Mouse (Mus musculus) macrophage (primary cell): ENCODE measurements around the gene Olfr156. TPM values are rescaled to one million over a fixed set of nuclear protein-coding genes. Genes with fewer than 3 reads are reported as not detected.

ENCODE experiments used
- H3K27ac ChIP-seq: fragments of 350-480 bp; formaldehyde crosslinking; 2 replicates; pipeline ENCODE4 v1.9.0; 2021
- H3K36me3 ChIP-seq: fragments of 350-480 bp; formaldehyde crosslinking; 2 replicates; pipeline ENCODE4 v1.9.0; 2021; ENCODE audit errors: inconsistent target
- H3K4me3 ChIP-seq: fragments of 350-480 bp; formaldehyde crosslinking; 2 replicates; pipeline ENCODE4 v1.9.0; 2021; ENCODE audit errors: inconsistent target
- H3K79me2 ChIP-seq: fragments of 350-480 bp; formaldehyde crosslinking; 2 replicates; pipeline ENCODE4 v1.9.0; 2021; ENCODE audit errors: inconsistent target
- WGBS: methylation state at CpG from one replicate; pipeline ENCODE4 v1.1.7; 2026; ENCODE audit warnings: inconsistent platforms; ENCODE audit not compliant: missing documents; 5-methylcytosine and 5-hydroxymethylcytosine counted together
- polyA plus RNA-seq: library from polyadenylated mRNA; stranded (reverse); fragments of 250-400 nt; gene quantifications from 3 replicates; pipeline ENCODE4 v1.2.4, GENCODE M21; 2018; ENCODE audit warnings: inconsistent platforms
- total RNA-seq, 78 experiments: library from RNA; depleted of rRNA; stranded (reverse); fragments of 250-400 nt; gene quantifications; 1 replicate in 9 of 78; 2 replicates in 24 of 78; 3 replicates in 43 of 78; 4 replicates in 2 of 78; pipeline ENCODE4 v1.2.4; 2018; ENCODE audit warnings: inconsistent platforms in 56 of 78

Gene Olfr156
- not detected for total RNA-seq (2018; cell fraction: chromatin; rRNA removed)
- total RNA-seq (2018; cell fraction: cytosol; rRNA removed) = not detected
- not detected for total RNA-seq (2018; cell fraction: nucleus; rRNA removed)
- polyA plus RNA-seq = not detected in 3 replicates

GRCm38 (mm10) chr4:43823845-43824337, at the start of gene Olfr156:
Olfr156 (minus strand) TSS chr4:43823895.
- WGBS = 44% methylated on average over 7 of the region's 7 CpGs
- H3K4me3 ChIP-seq = no peak within 1 kb of the TSS

GRCm38 (mm10) chr4:43869821-43870220, 46.1 kb upstream of the Olfr156 start:
- H3K36me3 ChIP-seq = no peaks in the 10 kb centered on the region
- 87% methylated on average over 10 of the region's 10 CpGs for WGBS
- H3K27ac ChIP-seq = no peak overlapping the region
- no peak overlapping the region for H3K4me3 ChIP-seq
- H3K79me2 ChIP-seq = no peaks in the 10 kb centered on the region

More at GRCm38 (mm10) chr4:43823845-43824337, at the start of gene Olfr156:
- Histone ChIP-seq H3K27ac (no peak within 1 kb of the TSS), H3K36me3 (no peaks in the 10 kb centered on the region), H3K79me2 (no peaks in the 10 kb centered on the region)

GRCm38 (mm10) chr4:43863298-43863697, 39.6 kb upstream of the Olfr156 start:
- WGBS = 74% methylated on average over 4 of the region's 4 CpGs
- H3K27ac ChIP-seq = no peak overlapping the region
- H3K79me2 ChIP-seq = no peaks in the 10 kb centered on the region
- H3K36me3 ChIP-seq = no peaks in the 10 kb centered on the region
- H3K4me3 ChIP-seq = no peak overlapping the region

GRCm38 (mm10) chr4:43860744-43861519, 37.2 kb upstream of the Olfr156 start:
- H3K4me3 ChIP-seq = no peak overlapping the region
- H3K79me2 ChIP-seq = no peaks in the 10 kb centered on the region
- 29% methylated on average over 14 of the region's 14 CpGs for WGBS
- H3K36me3 ChIP-seq = no peaks in the 10 kb centered on the region
- H3K27ac ChIP-seq = no peak overlapping the region

GRCm38 (mm10) chr4:43859886-43860285, 36.2 kb upstream of the Olfr156 start:
- Histone ChIP-seq H3K4me3 (no peak overlapping the region), H3K79me2 (no peaks in the 10 kb centered on the region), H3K27ac (no peak overlapping the region), H3K36me3 (no peaks in the 10 kb centered on the region)
- 94% methylated on average over 10 of the region's 10 CpGs for WGBS

- no peak overlapping the region for H3K4me3 ChIP-seq
- no peaks in the 10 kb centered on the region for H3K79me2 ChIP-seq
- no peak overlapping the region for H3K27ac ChIP-seq
- WGBS = 65% methylated on average over 8 of the region's 8 CpGs
- no peaks in the 10 kb centered on the region for H3K36me3 ChIP-seq
Measured at GRCm38 (mm10) chr4:43854101-43854500, 30.4 kb upstream of the Olfr156 start.

GRCm38 (mm10) chr4:43851265-43851664, 27.6 kb upstream of the Olfr156 start, which contains the start of gene Olfr155:
Olfr155 (plus strand) TSS chr4:43851565.
- H3K4me3 ChIP-seq = no peak within 1 kb of the TSS
- no peaks in the 10 kb centered on the region for H3K36me3 ChIP-seq
- WGBS = 97% methylated on average over 6 of the region's 6 CpGs
- H3K27ac ChIP-seq = no peak within 1 kb of the TSS
- no peaks in the 10 kb centered on the region for H3K79me2 ChIP-seq

- H3K27ac ChIP-seq = no peak within 1 kb of the TSS
- WGBS = 88% methylated on average over 1 of the region's 1 CpGs
- no peak within 1 kb of the TSS for H3K4me3 ChIP-seq
- H3K79me2 ChIP-seq = no peaks in the 10 kb centered on the region
- no peaks in the 10 kb centered on the region for H3K36me3 ChIP-seq
Measured at GRCm38 (mm10) chr4:43840101-43840500, 16.4 kb upstream of the Olfr156 start, which contains the start of gene Olfr157. Olfr157 (minus strand) TSS chr4:43840201.

GRCm38 (mm10) chr4:43838326-43838725, 14.6 kb upstream of the Olfr156 start:
- no peaks in the 10 kb centered on the region for H3K36me3 ChIP-seq
- H3K27ac ChIP-seq = no peak overlapping the region
- no peaks in the 10 kb centered on the region for H3K79me2 ChIP-seq
- 89% methylated on average over 3 of the region's 3 CpGs for WGBS
- no peak overlapping the region for H3K4me3 ChIP-seq

- Histone ChIP-seq H3K4me3 (no peak overlapping the region), H3K36me3 (no peaks in the 10 kb centered on the region), H3K79me2 (no peaks in the 10 kb centered on the region), H3K27ac (no peak overlapping the region)
- WGBS = 66% methylated on average over 4 of the region's 4 CpGs
Measured at GRCm38 (mm10) chr4:43834749-43835148, 11.1 kb upstream of the Olfr156 start.

GRCm38 (mm10) chr4:43833752-43834151, 10.1 kb upstream of the Olfr156 start:
- Histone ChIP-seq H3K27ac (no peak overlapping the region), H3K36me3 (no peaks in the 10 kb centered on the region), H3K79me2 (no peaks in the 10 kb centered on the region), H3K4me3 (no peak overlapping the region)
- WGBS = 79% methylated on average over 4 of the region's 5 CpGs

GRCm38 (mm10) chr4:43832031-43832430, 8.3 kb upstream of the Olfr156 start:
- Histone ChIP-seq H3K36me3 (no peaks in the 10 kb centered on the region), H3K27ac (no peak overlapping the region), H3K4me3 (no peak overlapping the region), H3K79me2 (no peaks in the 10 kb centered on the region)
- 75% methylated on average over 5 of the region's 5 CpGs for WGBS

GRCm38 (mm10) chr4:43828806-43829205, 5.1 kb upstream of the Olfr156 start:
- Histone ChIP-seq H3K36me3 (no peaks in the 10 kb centered on the region), H3K79me2 (no peaks in the 10 kb centered on the region), H3K27ac (no peak overlapping the region), H3K4me3 (no peak overlapping the region)
- WGBS = 88% methylated on average over 4 of the region's 4 CpGs

- Histone ChIP-seq H3K27ac (no peak overlapping the region), H3K36me3 (no peaks in the 10 kb centered on the region), H3K79me2 (no peaks in the 10 kb centered on the region), H3K4me3 (no peak overlapping the region)
- WGBS = 74% methylated on average over 13 of the region's 13 CpGs
Measured at GRCm38 (mm10) chr4:43822896-43823550, 672 bp downstream of the Olfr156 start.

GRCm38 (mm10) chr4:43798936-43799335, 24.8 kb downstream of the Olfr156 start:
- H3K27ac ChIP-seq = no peak overlapping the region
- H3K4me3 ChIP-seq = no peak overlapping the region
- H3K79me2 ChIP-seq = no peaks in the 10 kb centered on the region
- H3K36me3 ChIP-seq = no peaks in the 10 kb centered on the region
- WGBS = 86% methylated on average over 7 of the region's 7 CpGs
